Mouse (Mus musculus) brain, embryonic 14.5 days (tissue): Measurements from ENCODE around the gene Scn1b.
A peak's percentile ranks its signal among the peaks of the same experiment; 100 is the strongest.

Source experiments
- CTCF ChIP-seq: fragments of 200-500 bp; IDR thresholded peaks from 2 replicates; pipeline ENCODE4 v1.5.1; 2012; ENCODE audit warnings: inconsistent platforms, mild to moderate bottlenecking, moderate library complexity, borderline replicate concordance; ENCODE audit not compliant: insufficient read depth, insufficient read length; ENCODE audit errors: extremely low read depth
- POLR2A ChIP-seq: fragments of 200-500 bp; IDR thresholded peaks from 2 replicates; pipeline ENCODE4 v1.6.1; 2012; ENCODE audit warnings: mild to moderate bottlenecking, inconsistent platforms, borderline replicate concordance; ENCODE audit not compliant: poor library complexity, insufficient read depth, insufficient read length, severe bottlenecking; ENCODE audit errors: extremely low read depth

GRCm38 (mm10) chr7:31114646-31115045 lies 12.2 kb downstream of the Scn1b start:
- TF ChIP-seq CTCF (peak; percentile 6; the same call in 1 of the 2 replicates), POLR2A (no peak)
